Mouse (Mus musculus) urinary bladder, adult 2 months (tissue): Measurements from ENCODE around the gene Tctex1d4. TPM values are rescaled to one million over a fixed set of nuclear protein-coding genes. Genes with fewer than 3 reads are reported as not detected.

Source experiments
- polyA plus RNA-seq: library from polyadenylated mRNA; depleted of rRNA; stranded (reverse); fragments of >200 nt; gene quantifications from 2 replicates; pipeline ENCODE4 v1.2.3, GENCODE M21; 2012; rRNA removed

The Tctex1d4 gene
- polyA plus RNA-seq, 1 experiment: 0.58 TPM

Other genes starting within 250 kb of the Tctex1d4 start
- 1.2 and 1.3 TPM in 2 replicates for gene Zswim5, start 249.4 kb upstream of the Tctex1d4 start, polyA plus RNA-seq
- 71.3 and 75.4 TPM in 2 replicates for gene Urod, start 132.4 kb upstream of the Tctex1d4 start, polyA plus RNA-seq
- 27.9 and 30.0 TPM in 2 replicates for gene Hectd3, start 131.5 kb upstream of the Tctex1d4 start, polyA plus RNA-seq
- 21.9 and 24.0 TPM in 2 replicates for gene Eif2b3, start 107.4 kb upstream of the Tctex1d4 start, polyA plus RNA-seq
- gene Ptch2, start 30.7 kb upstream of the Tctex1d4 start, polyA plus RNA-seq: 2.2 and 3.3 TPM in 2 replicates
- gene Btbd19, start 1.1 kb upstream of the Tctex1d4 start, polyA plus RNA-seq: 13.0 and 19.4 TPM in 2 replicates
- gene Plk3, start 7.2 kb downstream of the Tctex1d4 start, polyA plus RNA-seq: 12.6 and 15.5 TPM in 2 replicates
- 1,373 and 1,379 TPM in 2 replicates for gene Rps8, start 29.4 kb downstream of the Tctex1d4 start, polyA plus RNA-seq
- 0.89 and 1.0 TPM in 2 replicates for gene Kif2c, start 55.8 kb downstream of the Tctex1d4 start, polyA plus RNA-seq
- gene Tmem53, start 125.2 kb downstream of the Tctex1d4 start, polyA plus RNA-seq: 12.4 and 14.0 TPM in 2 replicates
- gene Armh1, start 125.3 kb downstream of the Tctex1d4 start, polyA plus RNA-seq: 0.19 and 0.24 TPM in 2 replicates